24 mouse cellular contexts compared by ENCODE assay signal in genomic region chr3:126734533-126734932, GRCm38 (mm10).
DNase-seq lines count a peak whose midpoint lies in the region; ATAC-seq and TF ChIP-seq lines count a peak whose summit lies in the region.
"Had no signal": no experiment of that assay in that cellular context is flagged by ENCODE, and none has a peak within 500 bp of the region (broad histone marks: within the 10 kb centered on the region; RNA-seq: fewer than 3 reads in every experiment).

No protein-coding gene starts in this region.

- no peak overlapping the region for H3K9ac ChIP-seq in heart, embryonic 13.5 days
- H3K9ac ChIP-seq in intestine, postnatal 0 days (ENCODE audit: low read depth, low read length): no peak overlapping the region
- no peak overlapping the region for H3K9ac ChIP-seq in intestine, embryonic 15.5 days
- H3K9ac ChIP-seq: embryonic facial prominence, embryonic 12.5 days; embryonic facial prominence, embryonic 15.5 days; forebrain, postnatal 0 days; hindbrain, embryonic 13.5 days had no signal

- 73% methylated on average over 2 of the region's 2 CpGs for WGBS in heart, embryonic 13.5 days
- 88% methylated on average over 2 of the region's 2 CpGs for WGBS in intestine, postnatal 0 days
- 96% methylated on average over 2 of the region's 2 CpGs for WGBS in intestine, embryonic 15.5 days

- no peaks in the 10 kb centered on the region for H3K9me3 ChIP-seq in heart, embryonic 13.5 days
- H3K9me3 ChIP-seq in intestine, postnatal 0 days (ENCODE audit: control insufficient read depth): no peaks in the 10 kb centered on the region
- H3K9me3 ChIP-seq in intestine, embryonic 15.5 days: no peaks in the 10 kb centered on the region
- H3K9me3 ChIP-seq: embryonic facial prominence, embryonic 12.5 days; embryonic facial prominence, embryonic 15.5 days; hindbrain, embryonic 10.5 days; hindbrain, embryonic 13.5 days had no signal

- peaks cover 44% of the 10 kb centered on the region for H3K4me1 ChIP-seq in heart, embryonic 13.5 days
- H3K4me1 ChIP-seq in intestine, postnatal 0 days (replicated peaks; ENCODE audit: control insufficient read depth, insufficient read depth, low read length): no peaks in the 10 kb centered on the region
- H3K4me1 ChIP-seq in intestine, embryonic 15.5 days (replicated peaks): no peaks in the 10 kb centered on the region
- H3K4me1 ChIP-seq: embryonic facial prominence, embryonic 15.5 days; hindbrain, embryonic 10.5 days; hindbrain, embryonic 13.5 days had no signal

- no peak for TF ChIP-seq POLR2A in myocyte (IDR thresholded peaks at IDR 0.05; ENCODE audit: insufficient read length, low read depth)

- no peak overlapping the region for H3K4me2 ChIP-seq in heart, embryonic 13.5 days
- H3K4me2 ChIP-seq in intestine, postnatal 0 days (replicated peaks; ENCODE audit: low read depth): no peak overlapping the region
- H3K4me2 ChIP-seq in intestine, embryonic 15.5 days (replicated peaks): no peak overlapping the region
- H3K4me2 ChIP-seq in myocyte (ENCODE audit: low read depth): no peak overlapping the region
- H3K4me2 ChIP-seq: embryonic facial prominence, embryonic 12.5 days; embryonic facial prominence, embryonic 15.5 days; hindbrain, embryonic 13.5 days had no signal

- no peak for ATAC-seq in heart, embryonic 13.5 days (ENCODE audit: extremely low read depth, insufficient number of reproducible peaks, low FRiP score, low TSS enrichment)
- ATAC-seq in intestine, postnatal 0 days: 0 out of 2 replicates have a peak, but pooled peaks have one; percentile 38
- no peak for ATAC-seq in intestine, embryonic 15.5 days
- ATAC-seq: forebrain, embryonic 14.5 days; forebrain, postnatal 0 days; hindbrain, embryonic 16.5 days; intestine, embryonic 16.5 days had no signal

- H3K27ac ChIP-seq in heart, embryonic 13.5 days (replicated peaks): peak overlapping the region; percentile 65; the same call in 1 of the 2 replicates
- H3K27ac ChIP-seq in intestine, postnatal 0 days (ENCODE audit: low read depth, low read length): no peak overlapping the region
- no peak overlapping the region for H3K27ac ChIP-seq in intestine, embryonic 15.5 days
- H3K27ac ChIP-seq: embryonic facial prominence, embryonic 12.5 days; embryonic facial prominence, embryonic 15.5 days; hindbrain, embryonic 10.5 days; hindbrain, embryonic 13.5 days had no signal

- no peak overlapping the region for H3ac ChIP-seq in myocyte (ENCODE audit: control insufficient read depth, insufficient read length)

- H3K4me3 ChIP-seq in heart, embryonic 13.5 days: no peak overlapping the region
- no peak overlapping the region for H3K4me3 ChIP-seq in intestine, postnatal 0 days (ENCODE audit: low read depth, low read length)
- no peak overlapping the region for H3K4me3 ChIP-seq in intestine, embryonic 15.5 days (replicated peaks)
- no peak overlapping the region for H3K4me3 ChIP-seq in myocyte
- H3K4me3 ChIP-seq: embryonic facial prominence, embryonic 12.5 days; embryonic facial prominence, embryonic 15.5 days; hindbrain, embryonic 10.5 days; hindbrain, embryonic 13.5 days had no signal

- intact Hi-C loops in heart, postnatal 25 days (cut with DNase I): no loop called here

- H3K36me3 ChIP-seq in heart, embryonic 13.5 days: peaks cover 5% of the 10 kb centered on the region; the same call in 1 of the 2 replicates
- H3K36me3 ChIP-seq in intestine, postnatal 0 days (ENCODE audit: control insufficient read depth, insufficient read depth): no peaks in the 10 kb centered on the region; the same call in 1 of the 2 replicates
- H3K36me3 ChIP-seq in intestine, embryonic 15.5 days: no peaks in the 10 kb centered on the region
- no peaks in the 10 kb centered on the region for H3K36me3 ChIP-seq in myocyte (ENCODE audit: control insufficient read depth, insufficient read depth)
- H3K36me3 ChIP-seq: embryonic facial prominence, embryonic 12.5 days; embryonic facial prominence, embryonic 15.5 days; hindbrain, embryonic 10.5 days; hindbrain, embryonic 13.5 days had no signal

- no peak for DNase-seq in heart, postnatal 25 days (ENCODE audit: low spot score)
- peak; percentile 15 for DNase-seq in lung, postnatal 36 days
- no peak for DNase-seq in lung, postnatal 4 days
- DNase-seq in lung, adult 18-20 months: no peak
- DNase-seq: adrenal gland, postnatal 10 days; adrenal gland, postnatal 36 days; cerebellum, adult 18-20 months; cerebellum, adult 9-10 months; cerebellum, postnatal 14 days; forebrain, postnatal 0 days; gastrocnemius, postnatal 36 days; heart, postnatal 36 days had no signal

- TF ChIP-seq CTCF in intestine, postnatal 0 days (IDR thresholded peaks at IDR 0.05; ENCODE audit: low read depth): no peak

- H3K79me2 ChIP-seq in myocyte (ENCODE audit: control insufficient read depth, insufficient read depth): peaks cover 4% of the 10 kb centered on the region

- H3K27me3 ChIP-seq in heart, embryonic 13.5 days (replicated peaks): no peaks in the 10 kb centered on the region
- no peaks in the 10 kb centered on the region for H3K27me3 ChIP-seq in intestine, postnatal 0 days (replicated peaks; ENCODE audit: control insufficient read depth, insufficient read depth, low read length)
- no peaks in the 10 kb centered on the region for H3K27me3 ChIP-seq in intestine, embryonic 15.5 days (replicated peaks)
- no peaks in the 10 kb centered on the region for H3K27me3 ChIP-seq in myocyte (ENCODE audit: control insufficient read depth, insufficient read depth, insufficient read length)
- H3K27me3 ChIP-seq: embryonic facial prominence, embryonic 12.5 days; embryonic facial prominence, embryonic 15.5 days; hindbrain, embryonic 13.5 days; Patski had no signal

TF ChIP-seq in myocyte, 11 proteins besides CTCF, POLR2A, EP300 and RAD21:
- TF ChIP-seq CEBPB (IDR thresholded peaks at IDR 0.05; ENCODE audit: insufficient read depth, poor library complexity, severe bottlenecking) (0 out of 2 replicates have a peak, but pooled peaks have one; percentile 17), TCF3 (IDR thresholded peaks at IDR 0.05; ENCODE audit: insufficient read length, low read depth) (no peak)
